Mouse (Mus musculus) MEL (cell line): ENCODE data around the gene Fcamr. TPM values are rescaled to one million over a fixed set of nuclear protein-coding genes. Genes with fewer than 3 reads are reported as not detected.
A peak's percentile ranks its signal among the peaks of the same experiment; 100 is the strongest.

Experiments
- DNase-seq: peaks from one replicate; pipeline ENCODE4 v3.0.0; 2011; ENCODE audit warnings: low read depth, low spot score
- H3K27ac ChIP-seq: 2 replicates; pipeline ENCODE4 v1.5.1; 2012; ENCODE audit warnings: low read depth, mild to moderate bottlenecking, control low read depth, low read length, moderate library complexity; ENCODE audit not compliant: control insufficient read depth
- H3K27me3 ChIP-seq, 2 experiments: fragments of 150-350 bp in 1 of 2; sonication (generic) in 1 of 2; 2 replicates each; pipeline ENCODE4 v1.6.1; 2012; ENCODE audit warnings: low read length in 2 of 2, mild to moderate bottlenecking in 2 of 2, improper control_type of control experiment in 1 of 2, moderate library complexity in 1 of 2; ENCODE audit not compliant: insufficient read depth in 2 of 2, control insufficient read depth in 1 of 2
- H3K36me3 ChIP-seq, 2 experiments: 2 replicates each; pipeline ENCODE4 v1.6.1; 2012 to 2014; ENCODE audit warnings: low read length in 2 of 2, improper control_type of control experiment in 1 of 2, inconsistent platforms in 1 of 2, mild to moderate bottlenecking in 1 of 2; ENCODE audit not compliant: insufficient read depth in 2 of 2, control insufficient read depth in 1 of 2
- H3K4me1 ChIP-seq, 2 experiments: fragments of 150-350 bp in 1 of 2; sonication (generic) in 1 of 2; 2 replicates each; pipeline ENCODE4 v1.6.1; 2012; ENCODE audit warnings: low read length in 2 of 2, improper control_type of control experiment in 1 of 2, mild to moderate bottlenecking in 1 of 2; ENCODE audit not compliant: insufficient read depth in 2 of 2, control insufficient read depth in 1 of 2
- H3K4me3 ChIP-seq, 2 experiments: fragments of 150-350 bp in 1 of 2; sonication (generic) in 1 of 2; 2 replicates each; pipeline ENCODE4 v1.5.1; 2012; ENCODE audit warnings: low read depth in 2 of 2, low read length in 2 of 2, mild to moderate bottlenecking in 2 of 2, moderate library complexity in 2 of 2, control low read depth in 1 of 2, improper control_type of control experiment in 1 of 2; ENCODE audit not compliant: control insufficient read depth in 1 of 2, insufficient read depth in 1 of 2
- H3K79me2 ChIP-seq: 2 replicates; pipeline ENCODE4 v1.6.1; 2012; ENCODE audit warnings: mild to moderate bottlenecking, low read length, moderate library complexity; ENCODE audit not compliant: control insufficient read depth, poor library complexity, insufficient read depth
- H3K9ac ChIP-seq: 2 replicates; pipeline ENCODE4 v1.6.1; 2012; ENCODE audit warnings: low read depth, mild to moderate bottlenecking, control low read depth, low read length, moderate library complexity; ENCODE audit not compliant: control insufficient read depth, poor library complexity, severe bottlenecking
- H3K9me3 ChIP-seq: fragments of 150-350 bp; sonication (generic); replicated peaks from 2 replicates; pipeline ENCODE4 v1.6.1; 2012; ENCODE audit warnings: mild to moderate bottlenecking, low read length, improper control_type of control experiment, moderate library complexity; ENCODE audit not compliant: insufficient read depth
- E2F4 ChIP-seq: IDR thresholded peaks from 2 replicates; pipeline ENCODE4 v1.6.1; 2011; ENCODE audit warnings: low read depth, low read length, improper control_type of control experiment, borderline replicate concordance
- ETS1 ChIP-seq: IDR thresholded peaks from 2 replicates; pipeline ENCODE4 v1.6.1; 2012; ENCODE audit warnings: low read depth, mild to moderate bottlenecking, inconsistent platforms, low read length, improper control_type of control experiment, moderate library complexity
- GABPA ChIP-seq: IDR thresholded peaks from 2 replicates; pipeline ENCODE4 v1.6.1; 2012; ENCODE audit warnings: low read depth, mild to moderate bottlenecking, inconsistent platforms, low read length, improper control_type of control experiment, moderate library complexity
- GATA1 ChIP-seq: IDR thresholded peaks from 2 replicates; pipeline ENCODE4 v1.6.1; 2011; ENCODE audit warnings: low read depth, low read length, improper control_type of control experiment
- JUND ChIP-seq: IDR thresholded peaks from 2 replicates; pipeline ENCODE4 v1.6.1; 2011; ENCODE audit warnings: low read depth, mild to moderate bottlenecking, improper control_type of control experiment, low read length
- MAFK ChIP-seq: IDR thresholded peaks from 2 replicates; pipeline ENCODE4 v1.6.1; 2011; ENCODE audit warnings: low read depth, mild to moderate bottlenecking, low read length, improper control_type of control experiment, borderline replicate concordance
- MAX ChIP-seq: IDR thresholded peaks from 2 replicates; pipeline ENCODE4 v1.6.1; 2011; ENCODE audit warnings: low read length, improper control_type of control experiment
- MAZ ChIP-seq: IDR thresholded peaks from 2 replicates; pipeline ENCODE4 v1.6.1; 2012; ENCODE audit warnings: low read depth, mild to moderate bottlenecking, inconsistent platforms, low read length, improper control_type of control experiment
- MXI1 ChIP-seq: IDR thresholded peaks from 2 replicates; pipeline ENCODE4 v1.6.1; 2011; ENCODE audit warnings: mild to moderate bottlenecking, low read depth, low read length, improper control_type of control experiment
- MYB ChIP-seq: IDR thresholded peaks from 2 replicates; pipeline ENCODE4 v1.6.1; 2011; ENCODE audit warnings: mild to moderate bottlenecking, low read depth, low read length, improper control_type of control experiment
- MYC ChIP-seq: IDR thresholded peaks from 2 replicates; pipeline ENCODE4 v1.6.1; 2011; ENCODE audit warnings: low read depth, mild to moderate bottlenecking, low read length, improper control_type of control experiment, moderate library complexity
- POLR2A ChIP-seq, 2 experiments: IDR thresholded peaks; 2 replicates each; pipeline ENCODE4 v1.6.1; 2011 to 2012; ENCODE audit warnings: low read length in 2 of 2, mild to moderate bottlenecking in 2 of 2, control low read depth in 1 of 2, improper control_type of control experiment in 1 of 2, low read depth in 1 of 2, moderate library complexity in 1 of 2; ENCODE audit not compliant: control insufficient read depth in 1 of 2, insufficient read depth in 1 of 2, poor library complexity in 1 of 2
- RCOR1 ChIP-seq: IDR thresholded peaks from 2 replicates; pipeline ENCODE4 v1.6.1; 2012; ENCODE audit warnings: low read depth, mild to moderate bottlenecking, inconsistent platforms, low read length, improper control_type of control experiment
- SMC3 ChIP-seq: IDR thresholded peaks from 2 replicates; pipeline ENCODE4 v1.6.1; 2011; ENCODE audit warnings: low read depth, low read length, improper control_type of control experiment
- TAL1 ChIP-seq: IDR thresholded peaks from 2 replicates; pipeline ENCODE4 v1.6.1; 2012; ENCODE audit warnings: mild to moderate bottlenecking, inconsistent platforms, low read length, moderate library complexity, mixed read lengths
- TBP ChIP-seq: IDR thresholded peaks from 2 replicates; pipeline ENCODE4 v1.8.0; 2011; ENCODE audit warnings: low read depth, low read length, improper control_type of control experiment
- TCF12 ChIP-seq: IDR thresholded peaks from 2 replicates; pipeline ENCODE4 v1.6.1; 2014; ENCODE audit warnings: low read depth, mild to moderate bottlenecking, inconsistent platforms, low read length, improper control_type of control experiment, moderate library complexity
- UBTF ChIP-seq: IDR thresholded peaks from 2 replicates; pipeline ENCODE4 v1.6.1; 2012; ENCODE audit warnings: low read depth, mild to moderate bottlenecking, inconsistent platforms, low read length, improper control_type of control experiment, moderate library complexity, borderline replicate concordance; ENCODE audit not compliant: insufficient read depth
- USF1 ChIP-seq: IDR thresholded peaks from 2 replicates; pipeline ENCODE4 v1.6.1; 2014; ENCODE audit warnings: low read depth, mild to moderate bottlenecking, inconsistent platforms, low read length, improper control_type of control experiment, moderate library complexity
- ZC3H11A ChIP-seq: IDR thresholded peaks from 2 replicates; pipeline ENCODE4 v1.6.1; 2012; ENCODE audit warnings: low read depth, mild to moderate bottlenecking, inconsistent platforms, low read length, improper control_type of control experiment
- ZMIZ1 ChIP-seq: IDR thresholded peaks from 2 replicates; pipeline ENCODE4 v1.6.1; 2012; ENCODE audit warnings: low read depth, mild to moderate bottlenecking, inconsistent platforms, low read length, improper control_type of control experiment, moderate library complexity
- polyA plus RNA-seq, 2 experiments: library from polyadenylated mRNA; stranded (reverse) in 1 of 2; unstranded in 1 of 2; fragments of >175 nt in 1 of 2; fragments of >200 nt in 1 of 2; gene quantifications; 2 replicates each; pipeline versions ENCODE4 v1.2.1 to v1.2.4; 2012; ENCODE audit warnings: low replicate concordance in 2 of 2, low read depth in 1 of 2; ENCODE audit not compliant: insufficient read length in 2 of 2, insufficient read depth in 1 of 2, missing spikeins in 1 of 2
- total RNA-seq: library from RNA; depleted of rRNA; stranded (reverse); fragments of 300-350 nt; gene quantifications from 2 replicates; pipeline ENCODE4 v1.2.3, GENCODE M21; 2012

Gene Fcamr
- total and polyA plus RNA-seq, 3 experiments = not detected

DNA sequence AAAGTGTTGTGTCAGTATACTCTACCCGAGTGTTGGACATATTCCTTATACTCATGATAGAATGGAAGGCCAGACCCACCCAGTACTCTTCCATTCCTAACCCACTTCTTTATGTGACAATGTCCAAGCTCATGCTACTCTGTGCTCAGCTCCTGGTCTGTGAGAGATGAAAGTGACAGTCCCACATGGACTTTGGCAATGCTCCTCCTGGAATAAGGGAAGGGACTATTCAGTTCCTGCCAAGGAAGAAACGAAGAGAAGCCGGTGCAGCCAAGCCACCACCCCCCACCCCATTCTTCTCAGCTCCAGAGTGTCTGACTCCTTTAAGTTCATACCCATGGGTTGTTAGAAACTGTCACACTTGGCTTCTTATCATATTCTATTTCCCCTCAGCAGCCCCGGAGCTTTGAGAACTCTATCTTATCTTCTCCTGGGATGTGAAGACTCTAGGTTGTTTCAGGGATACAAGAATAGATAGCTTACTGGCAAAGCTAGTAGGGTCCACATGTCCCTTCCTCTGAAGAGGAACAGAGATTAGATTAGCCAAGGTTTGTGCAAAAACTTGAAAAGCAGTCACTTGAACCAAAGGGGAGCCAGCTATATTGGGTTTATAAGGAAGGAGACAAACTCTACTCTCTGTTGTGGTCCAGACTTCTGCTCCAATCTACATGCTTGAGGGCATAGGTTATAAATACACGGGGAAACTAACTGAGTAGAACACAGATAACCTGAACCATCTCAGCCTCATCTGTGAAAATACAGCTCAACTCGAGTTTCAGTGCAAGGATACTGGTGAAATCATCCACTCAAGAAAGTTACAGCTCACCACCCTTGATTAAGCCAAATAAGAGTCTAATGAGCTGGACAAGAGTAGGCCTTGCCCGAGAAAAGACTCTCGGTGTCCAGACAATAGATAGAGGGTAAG is 29.5 kb downstream of the Fcamr start (continued):
- no peak for TF ChIP-seq E2F4
- no peak for TF ChIP-seq GABPA
- peak; percentile 85 for TF ChIP-seq GATA1
- no peak for TF ChIP-seq JUND

DNA sequence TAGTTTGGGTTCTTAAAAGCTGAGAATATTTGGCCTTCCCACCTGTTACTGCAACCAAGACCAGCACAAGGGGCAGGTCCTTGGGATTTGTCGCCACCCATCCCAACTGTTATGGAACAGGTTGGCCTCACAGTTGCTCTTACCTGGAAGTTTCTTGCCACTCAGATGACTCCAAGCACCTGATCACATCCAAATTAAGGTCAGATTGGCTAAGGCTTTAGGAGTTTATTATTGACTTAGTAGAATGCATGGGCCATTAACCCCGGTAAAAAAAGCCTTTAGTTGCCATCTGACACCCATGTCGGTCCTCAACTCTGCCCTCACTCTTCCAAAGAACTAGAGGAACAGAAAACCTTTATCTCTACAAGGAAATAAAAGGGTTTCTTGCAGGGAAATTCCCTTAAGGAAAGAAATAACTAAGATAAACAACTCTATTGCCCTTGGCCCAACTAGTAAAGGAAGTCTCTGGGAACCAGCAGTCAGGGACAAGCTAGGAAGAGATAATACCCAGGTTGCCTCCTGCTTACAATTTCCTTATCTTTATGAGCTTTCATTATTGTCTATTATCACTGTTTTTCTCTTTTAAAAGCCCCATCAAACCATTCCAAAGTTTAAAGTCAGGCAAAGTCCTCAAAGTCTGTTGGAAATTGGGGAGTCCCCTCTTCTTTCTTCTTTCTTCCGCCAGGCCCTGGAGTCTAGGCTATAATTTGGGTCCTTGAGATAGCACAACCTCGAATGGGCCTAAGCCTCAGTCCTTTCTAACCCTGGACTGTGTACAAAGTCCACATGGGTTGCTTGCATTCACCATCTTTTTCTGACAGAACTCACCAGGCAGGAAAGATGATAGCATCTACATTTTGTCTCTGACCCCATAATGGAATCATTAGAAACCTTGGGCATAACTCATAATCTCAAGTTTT is 31.8 kb downstream of the Fcamr start:
- Histone ChIP-seq H3K4me3 (no peak overlapping the region), H3K9me3 (no peaks in the 10 kb centered on the region)
- no peak for DNase-seq

DNA sequence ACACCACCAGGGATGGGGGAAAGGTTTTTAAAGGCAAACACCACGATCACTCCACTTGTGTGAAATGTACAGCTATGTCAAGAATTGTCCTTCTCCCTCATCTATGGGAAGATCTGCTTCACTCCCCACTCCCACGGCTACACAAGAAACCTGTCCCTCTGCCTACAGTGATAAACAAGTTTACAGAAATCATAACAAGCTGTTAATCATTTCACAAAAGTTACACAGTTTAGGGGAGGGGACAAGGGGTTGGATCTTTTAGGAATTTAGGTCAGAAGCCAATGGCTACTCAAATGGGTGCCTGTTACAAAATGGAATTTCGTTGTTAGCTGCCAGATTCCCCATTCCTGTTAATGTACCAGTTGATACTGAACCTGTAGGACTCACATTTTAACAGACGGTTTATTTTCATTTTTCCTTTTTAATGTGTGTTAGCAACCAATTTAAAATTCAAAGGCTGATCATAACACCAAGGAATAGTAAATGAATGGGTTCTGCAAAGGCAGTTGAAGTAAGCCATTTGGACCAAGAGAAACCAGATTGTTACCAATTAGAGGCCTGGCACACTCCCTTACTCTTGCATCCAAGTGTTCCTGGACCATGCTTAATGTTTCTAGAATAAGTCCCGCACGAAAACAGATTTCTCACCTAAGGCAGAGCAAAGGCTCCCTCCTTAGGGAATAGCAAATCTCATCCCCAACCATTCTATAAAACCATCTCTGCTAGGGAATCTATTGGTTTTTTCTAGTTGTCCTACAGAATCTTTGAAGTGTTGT is 34.6 kb downstream of the Fcamr start:
- no peaks in the 10 kb centered on the region for H3K9me3 ChIP-seq
- peaks cover 0 to 7% of the 10 kb centered on the region in 2 experiments; a peak in 2 of 4 replicates for H3K36me3 ChIP-seq
- peaks cover 0 to 2% of the 10 kb centered on the region in 2 experiments; a peak in 2 of 4 replicates for H3K27me3 ChIP-seq
- no peak for DNase-seq
- H3K4me3 ChIP-seq = no peak overlapping the region
- H3K79me2 ChIP-seq = no peaks in the 10 kb centered on the region
- TF ChIP-seq MAX (no peak), MYC (no peak), MAFK (no peak), USF1 (no peak), POLR2A (IDR thresholded peaks at IDR 0.05; ENCODE audit: control insufficient read depth in 1 of 2, insufficient read depth in 1 of 2, low read depth in 1 of 2, low read length in 2 of 2, poor library complexity in 1 of 2) (no peak), UBTF (no peak), TCF12 (no peak), MAZ (no peak), TAL1 (no peak), SMC3 (no peak), RCOR1 (no peak), MYB (no peak), ZMIZ1 (no peak)
- H3K4me1 ChIP-seq = peaks cover 3 to 10% of the 10 kb centered on the region in 2 experiments; a peak in 3 of 4 replicates
- no peak overlapping the region for H3K27ac ChIP-seq
- H3K9ac ChIP-seq = no peak overlapping the region

More for the DNA sequence above, 31.8 kb downstream of the Fcamr start:
- no peak for TF ChIP-seq RCOR1
- TF ChIP-seq ZC3H11A = no peak
- no peak for TF ChIP-seq MXI1
- no peak for TF ChIP-seq SMC3
- TF ChIP-seq ETS1 = no peak
- TF ChIP-seq TBP = no peak
- TF ChIP-seq GATA1 = 0 out of 2 replicates have a peak, but pooled peaks have one; percentile 16
- Histone ChIP-seq H3K4me1 (peaks cover 4 to 23% of the 10 kb centered on the region in 2 experiments; a peak in 3 of 4 replicates), H3K79me2 (no peaks in the 10 kb centered on the region), H3K27ac (no peak overlapping the region), H3K36me3 (peaks cover 0 to 16% of the 10 kb centered on the region in 2 experiments; a peak in 2 of 4 replicates), H3K27me3 (peaks cover 0 to 2% of the 10 kb centered on the region in 2 experiments; a peak in 2 of 4 replicates), H3K9ac (no peak overlapping the region)
